Comparison of ENCODE assay signal across 28 mouse cellular contexts in genomic region chr19:19144447-19144846, GRCm38 (mm10). TPM values are rescaled to one million over a fixed set of nuclear protein-coding genes. Genes with fewer than 3 reads are reported as not detected.
"Had no signal": no experiment of that assay in that cellular context is flagged by ENCODE, and none has a peak within 500 bp of the region (broad histone marks: within the 10 kb centered on the region; RNA-seq: fewer than 3 reads in every experiment).

No protein-coding gene starts in this region.

- DNase-seq: gastrocnemius, adult 2 months; gastrocnemius, postnatal 10 days; gastrocnemius, postnatal 25 days; heart, adult 11 months; heart, adult 2 months; heart, postnatal 36 days; kidney, adult 11 months; kidney, adult 2 months; kidney, adult 9 months; kidney, postnatal 14 days; kidney, postnatal 36 days; layer of hippocampus, adult 9-11 months; layer of hippocampus, postnatal 36 days; left cerebral cortex, postnatal 4 days had no signal

- H3K9me3 ChIP-seq: heart, embryonic 13.5 days; heart, embryonic 15.5 days; hindbrain, embryonic 13.5 days; hindbrain, embryonic 15.5 days; kidney, embryonic 15.5 days; limb, embryonic 13.5 days; limb, embryonic 15.5 days; liver, embryonic 12.5 days had no signal

- H3K9ac ChIP-seq: heart, embryonic 13.5 days; heart, embryonic 15.5 days; hindbrain, embryonic 13.5 days; hindbrain, embryonic 15.5 days; kidney, embryonic 15.5 days; limb, embryonic 13.5 days; limb, embryonic 15.5 days; liver, embryonic 12.5 days; liver, embryonic 14.5 days had no signal

- H3K36me3 ChIP-seq: heart, embryonic 13.5 days; heart, embryonic 15.5 days; hindbrain, embryonic 13.5 days; hindbrain, embryonic 15.5 days; kidney, embryonic 15.5 days; limb, embryonic 13.5 days; limb, embryonic 15.5 days; liver, embryonic 12.5 days had no signal

- H3K4me3 ChIP-seq: gastrocnemius, adult 2 months; heart, adult 2 months; heart, embryonic 13.5 days; heart, embryonic 15.5 days; hindbrain, embryonic 13.5 days; hindbrain, embryonic 15.5 days; kidney, embryonic 15.5 days; limb, embryonic 13.5 days; limb, embryonic 15.5 days; liver, embryonic 12.5 days had no signal

- ATAC-seq: hindbrain, postnatal 0 days; intestine, embryonic 16.5 days; liver, embryonic 12.5 days had no signal

- H3K27me3 ChIP-seq: heart, embryonic 13.5 days; heart, embryonic 15.5 days; hindbrain, embryonic 13.5 days; hindbrain, embryonic 15.5 days; kidney, embryonic 15.5 days; limb, embryonic 13.5 days; limb, embryonic 15.5 days; liver, embryonic 12.5 days had no signal

- H3K27ac ChIP-seq: gastrocnemius, adult 2 months; heart, adult 2 months; heart, embryonic 13.5 days; heart, embryonic 15.5 days; hindbrain, embryonic 13.5 days; hindbrain, embryonic 15.5 days; hindbrain, postnatal 0 days; kidney, embryonic 15.5 days; kidney, postnatal 0 days; limb, embryonic 13.5 days; limb, embryonic 15.5 days; liver, embryonic 12.5 days; liver, embryonic 14.5 days had no signal

- H3K4me1 ChIP-seq: heart, embryonic 13.5 days; heart, embryonic 15.5 days; hindbrain, embryonic 13.5 days; hindbrain, embryonic 15.5 days; kidney, embryonic 15.5 days; limb, embryonic 13.5 days; limb, embryonic 15.5 days; liver, embryonic 12.5 days had no signal

RNA-seq across cellular contexts. Expression of gene Rorb, which starts 33.5 kb away (rescaled TPM):
- total RNA-seq: hematopoietic stem cell, adult 5-6 weeks; liver, adult 2 months had no signal
- polyA plus RNA-seq: liver, adult 2 months; liver, embryonic 14.5 days had no signal
